Mouse (Mus musculus): ENCODE measurements around the gene Gja5.

Gene Gja5

DNA sequence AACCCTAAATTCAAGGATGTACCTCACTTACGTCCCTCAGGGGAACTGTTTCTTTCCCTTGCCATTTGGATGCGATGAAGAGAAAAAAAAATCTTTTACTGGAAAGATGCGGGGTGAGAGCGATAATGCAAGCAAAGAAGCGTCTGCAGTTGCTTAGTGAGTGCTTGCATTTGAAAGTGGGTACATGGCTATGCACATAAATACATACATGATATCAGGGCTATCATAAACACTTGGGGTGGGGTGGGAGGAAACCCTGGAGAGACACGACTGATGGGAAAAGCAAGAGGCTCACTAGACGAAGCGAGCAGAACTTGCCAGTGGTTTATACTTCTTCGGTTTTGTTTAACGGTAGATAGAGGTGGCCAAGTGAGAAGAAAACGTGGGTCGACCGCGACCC lies at the start of gene Gja5:
TSS of gene Gja5 (plus strand) at position 301 of the 400 bp plus-strand sequence.
- no peak for DNase-seq (ENCODE audit: low spot score in 2 of 2)

- no peak for DNase-seq (ENCODE audit: low spot score in 2 of 2)
Measured at GRCm38 (mm10) chr3:96855833-96856232, 48.7 kb upstream of the Gja5 start.

GRCm38 (mm10) chr3:96860498-96860897 lies 44.0 kb upstream of the Gja5 start:
- no peak for DNase-seq (ENCODE audit: low spot score in 2 of 2)

GRCm38 (mm10) chr3:96867863-96868262 lies 36.6 kb upstream of the Gja5 start:
- no peak for DNase-seq (ENCODE audit: low spot score in 2 of 2)

DNA sequence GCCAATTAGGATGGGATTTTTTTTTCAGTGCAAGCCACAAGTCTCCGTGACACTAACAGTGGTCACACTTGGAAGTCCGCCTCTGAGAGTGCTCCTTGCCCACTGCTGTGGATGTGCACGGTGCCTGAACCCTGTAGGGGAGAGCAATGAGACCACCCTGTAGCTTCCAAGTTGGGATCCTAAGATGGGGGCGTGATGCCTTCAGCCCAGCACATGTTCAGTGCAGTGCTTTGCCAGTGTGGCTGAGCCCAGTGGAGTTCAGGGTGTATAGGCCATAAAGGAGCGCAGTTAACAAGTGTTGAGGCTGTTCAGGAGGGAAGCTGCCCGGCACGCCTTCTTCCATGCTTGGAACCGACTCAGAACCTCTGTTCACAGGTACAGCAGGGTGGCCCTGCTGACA lies 35.9 kb upstream of the Gja5 start:
- DNase-seq (ENCODE audit: low spot score in 2 of 2): no peak

GRCm38 (mm10) chr3:96869091-96869490 lies 35.4 kb upstream of the Gja5 start:
- no peak for DNase-seq (ENCODE audit: low spot score in 2 of 2)

- DNase-seq (ENCODE audit: low spot score in 2 of 2): no peak
Measured at GRCm38 (mm10) chr3:96870270-96870669, 34.2 kb upstream of the Gja5 start.

DNA sequence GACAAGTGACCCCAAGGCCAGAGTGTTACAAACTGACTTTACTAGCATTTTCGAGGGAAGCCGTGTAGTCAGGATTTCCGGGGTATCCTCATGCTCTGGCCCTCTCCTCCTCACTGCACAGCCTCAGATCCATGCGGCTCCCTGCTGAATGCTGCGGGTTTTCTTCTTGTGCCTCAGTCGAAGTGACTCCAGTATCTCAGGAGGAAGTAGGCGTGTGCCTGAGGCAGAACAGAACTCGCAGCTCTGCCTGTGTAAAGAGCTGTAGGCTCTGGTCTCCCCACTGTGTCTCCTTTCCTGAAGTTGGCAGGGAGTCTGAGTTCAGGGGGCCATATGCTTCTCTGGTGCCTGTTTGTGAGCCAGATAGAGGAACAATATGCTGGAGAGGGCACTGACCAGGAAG lies 33.4 kb upstream of the Gja5 start:
- no peak for DNase-seq (ENCODE audit: low spot score in 2 of 2)

- DNase-seq (ENCODE audit: low spot score in 2 of 2): no peak
Measured at GRCm38 (mm10) chr3:96872501-96872900, 32.0 kb upstream of the Gja5 start.

- no peak for DNase-seq (ENCODE audit: low spot score in 2 of 2)
Measured at GRCm38 (mm10) chr3:96874808-96875571, 29.5 kb upstream of the Gja5 start.

GRCm38 (mm10) chr3:96879536-96879935 lies 25.0 kb upstream of the Gja5 start:
- no peak for DNase-seq (ENCODE audit: low spot score in 2 of 2)

DNA sequence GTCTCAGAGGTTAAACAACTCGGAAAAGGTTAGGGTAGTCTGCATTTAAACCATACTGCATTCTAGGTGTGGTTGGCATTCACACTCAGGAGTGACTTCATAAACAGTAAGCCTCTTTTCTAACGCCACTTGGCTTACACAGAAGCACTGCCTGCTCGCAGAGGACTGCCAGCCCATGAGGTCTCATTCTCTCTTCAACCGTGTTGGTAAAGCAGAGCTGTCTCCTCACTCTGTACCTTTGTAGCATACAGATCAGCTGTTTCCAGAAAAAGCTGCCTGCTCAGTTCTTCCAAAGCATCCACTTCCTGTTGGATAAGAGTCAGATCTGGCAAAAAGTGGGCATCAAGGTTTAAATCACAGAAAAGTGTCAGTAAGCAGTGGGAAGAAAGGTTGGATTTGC lies 24.1 kb upstream of the Gja5 start:
- no peak for DNase-seq (ENCODE audit: low spot score in 2 of 2)

DNA sequence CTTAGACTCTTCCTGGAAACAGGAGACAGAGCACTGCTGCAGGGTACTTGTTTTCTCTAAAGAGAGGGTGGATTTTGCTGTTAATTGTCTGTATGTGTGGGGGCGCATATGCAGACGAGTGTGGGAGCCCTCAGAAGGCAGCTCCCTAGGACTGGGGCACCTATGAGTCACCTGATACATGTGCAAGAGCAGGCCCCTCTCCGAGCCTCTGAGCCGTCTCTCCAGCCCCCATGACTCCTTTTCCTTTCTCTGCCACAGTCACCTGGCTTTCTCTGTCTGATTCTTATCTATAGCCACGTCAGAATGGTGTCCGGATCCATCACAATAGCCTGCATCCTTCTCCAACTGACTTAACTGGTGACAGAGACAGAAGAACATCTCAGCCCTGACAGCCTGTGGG lies 22.9 kb upstream of the Gja5 start:
- DNase-seq (ENCODE audit: low spot score in 2 of 2): no peak

GRCm38 (mm10) chr3:96882061-96882849 lies 22.2 kb upstream of the Gja5 start:
- no peak for DNase-seq (ENCODE audit: low spot score in 2 of 2)

DNA sequence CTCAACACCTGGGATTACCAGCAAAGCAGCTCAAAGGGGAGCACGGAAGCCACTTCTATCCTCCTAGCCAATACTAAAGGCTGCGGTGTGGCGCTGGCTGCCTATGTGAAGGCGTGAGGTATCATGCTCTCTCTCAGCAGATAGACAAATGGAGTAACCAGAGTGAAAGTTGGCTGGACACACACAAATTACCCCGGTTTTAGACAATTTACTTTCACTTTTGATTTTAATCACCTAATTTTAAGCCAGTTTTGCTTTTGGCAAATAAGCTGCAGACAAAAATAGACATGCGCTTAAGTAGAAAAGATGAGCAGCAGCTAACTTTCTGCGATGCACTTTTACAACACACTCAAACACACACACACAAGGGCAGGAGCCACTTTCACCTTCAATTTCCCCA lies 20.8 kb upstream of the Gja5 start:
- no peak for DNase-seq (ENCODE audit: low spot score in 2 of 2)

- DNase-seq (ENCODE audit: low spot score in 2 of 2): no peak
Measured at GRCm38 (mm10) chr3:96902336-96902999, 2.0 kb upstream of the Gja5 start.

DNA sequence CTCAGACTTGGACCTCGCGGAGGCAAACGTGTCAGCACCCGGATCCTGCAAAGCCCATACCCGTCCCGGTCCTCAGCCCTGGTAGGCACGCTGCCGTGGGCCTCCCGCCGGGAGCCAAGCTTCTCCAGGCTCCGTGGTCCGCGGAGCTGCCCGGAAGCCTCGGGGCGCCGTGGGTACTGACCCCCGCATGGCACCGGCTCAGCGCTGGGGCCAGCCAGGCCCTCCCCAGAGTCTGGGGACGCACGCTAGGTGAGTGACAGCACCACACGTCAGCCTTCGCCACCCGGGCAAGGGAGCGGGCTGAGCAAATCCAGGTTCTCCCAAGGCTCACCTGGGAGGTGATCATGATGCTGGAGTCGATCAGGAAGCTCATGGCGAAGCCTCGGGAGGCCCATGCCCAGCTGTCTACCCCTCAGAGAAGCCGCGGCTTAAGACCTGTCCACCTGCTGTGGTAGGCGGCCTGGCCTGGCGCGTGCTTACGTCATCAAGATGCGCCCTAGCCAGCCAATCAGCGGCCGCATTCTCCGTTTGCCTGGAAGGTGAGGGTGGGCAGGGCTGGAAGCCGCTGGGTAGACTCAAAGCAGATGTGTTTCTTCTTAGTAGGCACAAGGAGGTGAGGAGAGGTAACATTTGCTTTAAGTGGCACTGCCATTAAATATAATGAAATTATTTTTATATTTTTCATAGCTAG lies 503 bp downstream of the Gja5 start, which contains the start of gene Gpr89:
TSS of gene Gpr89 (minus strand) at position 496 of the 691 bp plus-strand sequence.
- peak; percentile 89 to 93 for DNase-seq (ENCODE audit: low spot score in 2 of 2)

DNA sequence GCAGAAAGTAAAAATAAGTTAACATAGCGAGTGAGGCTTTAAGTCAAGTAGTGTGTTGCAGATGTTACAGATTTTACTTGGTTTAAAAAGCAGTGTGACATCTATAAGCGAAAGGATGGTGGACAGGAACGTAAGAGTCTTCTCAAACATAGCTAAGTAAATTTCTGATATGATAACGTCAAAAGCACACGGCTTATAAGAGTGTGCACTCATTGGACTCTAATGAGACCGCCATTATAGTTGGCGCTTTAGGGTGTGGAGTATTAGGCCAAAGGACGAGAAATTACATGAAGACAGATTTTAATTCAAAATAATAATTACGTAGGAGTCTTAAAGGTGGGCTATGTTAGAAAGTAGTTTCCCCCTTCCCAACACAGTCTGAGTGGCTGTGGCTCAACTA lies 1.1 kb downstream of the Gja5 start:
- no peak for DNase-seq (ENCODE audit: low spot score in 2 of 2)

- no peak for DNase-seq (ENCODE audit: low spot score in 2 of 2)
Measured at GRCm38 (mm10) chr3:96920991-96921390, 16.5 kb downstream of the Gja5 start.

DNA sequence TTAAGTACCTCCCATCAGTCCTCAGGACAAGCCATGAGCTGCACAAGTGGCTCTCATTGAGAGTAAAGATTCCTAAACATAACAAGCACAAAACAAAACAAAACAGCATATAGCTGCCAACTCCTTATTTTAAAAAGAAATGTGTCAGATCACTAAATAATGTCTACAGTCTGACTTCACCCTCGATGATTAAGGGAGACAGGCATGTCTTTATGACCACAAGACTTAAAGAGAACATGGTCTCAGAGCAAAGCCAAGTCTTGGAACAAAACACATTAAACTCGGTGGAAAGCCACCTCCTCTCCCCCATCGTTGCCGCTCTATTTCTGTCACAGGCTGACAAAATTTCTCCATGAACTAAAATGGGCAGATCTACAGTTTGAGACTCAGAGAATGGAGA lies 20.1 kb downstream of the Gja5 start:
- DNase-seq (ENCODE audit: low spot score in 2 of 2): no peak

GRCm38 (mm10) chr3:96925920-96926319 lies 21.4 kb downstream of the Gja5 start, which contains the start of gene Gja8:
TSS of gene Gja8 (minus strand) at chr3:96926020.
- DNase-seq (ENCODE audit: low spot score in 2 of 2): no peak

DNA sequence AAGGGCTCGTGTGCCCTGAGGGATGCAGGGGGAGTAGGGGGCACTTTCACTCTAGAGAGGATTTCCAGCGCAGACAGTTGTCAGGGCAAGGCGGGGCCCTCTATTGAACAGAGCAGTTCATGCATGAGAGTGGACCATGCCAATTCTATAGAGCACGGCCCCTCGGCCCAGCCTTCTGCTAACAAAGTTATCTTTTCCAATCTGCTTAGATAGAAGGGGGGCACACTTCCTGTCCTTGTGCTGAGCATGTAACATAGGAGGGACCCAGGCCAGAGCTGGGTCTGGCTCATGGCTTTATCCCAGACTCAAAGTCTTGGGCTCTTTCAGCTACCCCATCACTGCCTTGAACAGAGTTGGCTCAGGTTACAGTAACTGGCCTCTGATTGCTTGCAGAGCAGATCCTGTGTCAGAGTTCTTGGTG lies 26.8 kb downstream of the Gja5 start:
- DNase-seq (ENCODE audit: low spot score in 2 of 2): no peak

Measured in urinary bladder, postnatal 36 days (tissue).